Mouse (Mus musculus): ENCODE data around the gene Serpine1.

Serpine1 gene

DNA sequence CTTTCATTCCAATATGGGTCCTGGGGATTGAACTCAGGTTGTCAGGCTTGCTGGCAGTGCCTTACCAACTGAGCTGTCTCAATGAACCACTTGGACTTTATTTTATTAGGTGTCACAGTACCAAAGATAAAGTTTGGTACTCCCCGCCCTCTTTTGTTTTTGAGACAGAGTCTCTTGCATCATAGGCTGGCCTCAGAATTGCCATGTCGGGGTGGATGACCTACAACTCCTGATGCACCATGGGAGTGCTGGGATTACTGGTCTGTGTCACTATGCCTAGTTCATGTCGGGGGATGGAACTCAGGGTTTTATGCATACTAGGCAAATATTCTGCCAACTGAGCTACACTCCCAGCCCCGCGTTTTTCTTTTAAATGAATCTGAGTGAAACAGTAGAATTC lies 17.2 kb downstream of the Serpine1 start:
- in situ Hi-C loops (cut with MboI, MseI): no loop called here

- in situ Hi-C loops (cut with MboI, MseI): no loop called here
These were observed 17.8 kb downstream of the Serpine1 start for GRCm38 (mm10) chr5:137054299-137054698.

DNA sequence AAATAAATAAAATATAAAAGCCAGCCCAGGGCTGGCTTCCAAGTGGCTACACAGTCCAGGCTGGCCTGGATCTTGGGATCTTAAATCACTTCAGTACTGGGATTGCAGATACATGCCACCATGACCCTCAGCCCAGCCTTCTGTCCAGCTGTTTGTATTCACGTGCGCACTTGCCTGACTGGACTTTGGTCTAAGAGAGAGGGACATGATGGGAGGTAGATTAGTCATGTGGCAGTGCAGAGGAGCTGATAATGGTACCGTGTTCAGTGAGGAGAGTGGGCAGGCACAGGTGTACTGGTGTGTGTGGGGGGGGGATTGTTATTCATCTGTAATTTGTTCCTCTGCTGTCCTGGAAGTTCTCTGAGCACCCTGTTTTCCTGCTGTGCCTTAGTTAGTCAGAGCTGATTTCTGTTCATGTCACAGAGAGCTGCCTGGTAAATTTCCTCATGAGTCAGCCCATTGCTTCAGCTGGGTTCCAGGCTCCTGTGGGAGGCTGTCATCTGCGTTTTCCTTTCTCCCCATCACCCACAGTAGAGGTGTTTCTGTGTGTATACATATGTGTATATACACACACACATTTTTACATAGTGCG lies 20.1 kb downstream of the Serpine1 start:
- in situ Hi-C loops (cut with MboI, MseI): no loop called here

- in situ Hi-C loops (cut with MboI, MseI): no loop called here
These were observed 20.9 kb downstream of the Serpine1 start for GRCm38 (mm10) chr5:137051125-137051524.

- in situ Hi-C loops (cut with MboI, MseI): loop anchor here (10.0 kb wide), 1 partner anchor 912 kb away; the partner anchor contains the start of genes Alkbh4 and Lrwd1
These were observed 25.1 kb downstream of the Serpine1 start for GRCm38 (mm10) chr5:137046991-137047390.

- in situ Hi-C loops (cut with MboI, MseI): loop anchor here (10.0 kb wide), 1 partner anchor 912 kb away; the partner anchor contains the start of genes Alkbh4 and Lrwd1
These were observed 25.7 kb downstream of the Serpine1 start for GRCm38 (mm10) chr5:137046324-137046718.

DNA sequence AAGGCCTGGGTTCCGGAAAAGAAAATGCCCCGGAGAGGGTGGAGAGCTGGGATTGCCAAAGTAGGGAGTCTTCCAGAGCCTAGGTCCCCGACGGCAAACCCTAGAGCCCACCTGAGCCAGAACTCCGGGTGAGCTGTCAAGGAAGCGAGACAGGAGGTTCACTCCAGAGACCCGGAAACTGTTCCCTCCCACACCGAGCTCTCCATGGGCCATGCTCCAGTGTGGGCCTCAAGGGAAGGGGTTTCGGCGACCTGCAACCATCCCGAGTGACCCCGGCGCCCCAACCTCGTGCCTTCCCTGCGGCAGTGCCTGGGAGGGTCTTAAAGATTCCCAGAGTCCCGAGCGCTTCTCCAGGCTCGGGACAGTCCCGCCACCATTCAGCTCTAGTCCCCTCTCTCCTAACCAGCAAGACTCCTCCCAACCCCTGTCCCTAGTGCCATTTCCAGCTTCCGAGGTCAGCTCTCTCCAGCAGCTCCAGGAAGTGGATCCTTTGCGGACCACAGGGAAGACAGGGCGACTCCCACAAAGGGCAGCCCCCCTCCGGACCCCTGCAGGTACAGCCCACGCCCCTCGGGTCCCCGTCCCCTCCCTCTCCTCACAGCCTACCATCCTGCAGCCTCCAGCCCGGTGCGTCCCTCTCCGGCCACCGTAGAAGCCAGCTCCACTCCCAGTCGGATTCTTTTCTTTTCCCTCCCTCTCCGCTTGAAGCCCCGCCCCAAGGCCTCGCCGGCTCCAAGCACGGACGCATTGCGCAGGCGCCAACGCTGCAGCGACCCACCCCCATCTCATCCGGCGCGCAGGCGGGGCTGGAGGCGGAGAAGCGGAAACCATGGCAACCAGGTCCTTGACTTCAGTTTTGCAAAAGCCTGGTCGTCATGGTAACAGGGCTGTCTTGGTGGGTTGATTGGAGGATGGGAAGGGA lies 26.4 kb downstream of the Serpine1 start, which contains the start of gene Ap1s1:
TSS of gene Ap1s1 (minus strand) at position 734 of the 922 bp plus-strand sequence.
- in situ Hi-C loops (cut with MboI, MseI): loop anchor here (10.0 kb wide), 1 partner anchor 911 kb away; the partner anchor contains the start of genes Alkbh4 and Lrwd1

GRCm38 (mm10) chr5:137043997-137044396 lies 28.1 kb downstream of the Serpine1 start:
- in situ Hi-C loops (cut with MboI, MseI): loop anchor here (10.0 kb wide), 1 partner anchor 909 kb away; the partner anchor contains the start of genes Alkbh4 and Lrwd1

- in situ Hi-C loops (cut with MboI, MseI): loop anchor here (10.0 kb wide), 1 partner anchor 907 kb away; the partner anchor contains the start of genes Alkbh4 and Lrwd1
These were observed 30.6 kb downstream of the Serpine1 start for GRCm38 (mm10) chr5:137041442-137041841.

GRCm38 (mm10) chr5:137039453-137039852 lies 32.6 kb downstream of the Serpine1 start:
- in situ Hi-C loops (cut with MboI, MseI): no loop called here

- in situ Hi-C loops (cut with MboI, MseI): no loop called here
These were observed 35.9 kb downstream of the Serpine1 start for GRCm38 (mm10) chr5:137036211-137036610.

DNA sequence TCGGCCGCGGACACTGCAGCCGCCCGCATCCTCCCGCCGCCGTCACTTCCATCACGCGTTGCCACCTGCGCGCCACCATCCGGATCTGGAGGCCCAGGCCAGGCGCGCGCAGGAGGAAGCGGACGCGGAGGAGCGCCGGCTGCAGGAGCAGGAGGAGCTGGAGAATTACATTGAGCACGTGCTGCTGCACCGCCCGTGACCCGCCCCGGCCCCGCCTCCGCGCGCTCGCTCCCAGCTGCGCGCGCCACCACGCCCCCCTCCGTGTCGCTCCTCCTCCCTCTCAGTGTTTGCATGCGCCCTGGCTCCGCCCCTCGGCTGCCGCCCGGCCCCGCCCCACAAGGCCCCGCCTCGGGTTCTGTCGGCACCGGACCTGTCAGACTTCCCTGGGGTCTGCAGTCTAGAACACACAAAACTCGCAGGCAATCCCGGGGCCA lies 39.4 kb downstream of the Serpine1 start:
- in situ Hi-C loops (cut with MboI, MseI): loop anchor here (5.0 kb wide), 1 partner anchor 255 kb away; the partner anchor contains the start of gene Ache

GRCm38 (mm10) chr5:137032033-137032421 lies 40.0 kb downstream of the Serpine1 start:
- in situ Hi-C loops (cut with MboI, MseI): loop anchor here (5.0 kb wide), 1 partner anchor 255 kb away; the partner anchor contains the start of gene Ache

- in situ Hi-C loops (cut with MboI, MseI): loop anchor here (5.0 kb wide), 1 partner anchor 256 kb away; the partner anchor contains the start of gene Ache
These were observed 40.7 kb downstream of the Serpine1 start for GRCm38 (mm10) chr5:137031076-137032032.

GRCm38 (mm10) chr5:137030416-137030810 lies 41.7 kb downstream of the Serpine1 start:
- in situ Hi-C loops (cut with MboI, MseI): loop anchor here (5.0 kb wide), 1 partner anchor 257 kb away; the partner anchor contains the start of gene Ache

DNA sequence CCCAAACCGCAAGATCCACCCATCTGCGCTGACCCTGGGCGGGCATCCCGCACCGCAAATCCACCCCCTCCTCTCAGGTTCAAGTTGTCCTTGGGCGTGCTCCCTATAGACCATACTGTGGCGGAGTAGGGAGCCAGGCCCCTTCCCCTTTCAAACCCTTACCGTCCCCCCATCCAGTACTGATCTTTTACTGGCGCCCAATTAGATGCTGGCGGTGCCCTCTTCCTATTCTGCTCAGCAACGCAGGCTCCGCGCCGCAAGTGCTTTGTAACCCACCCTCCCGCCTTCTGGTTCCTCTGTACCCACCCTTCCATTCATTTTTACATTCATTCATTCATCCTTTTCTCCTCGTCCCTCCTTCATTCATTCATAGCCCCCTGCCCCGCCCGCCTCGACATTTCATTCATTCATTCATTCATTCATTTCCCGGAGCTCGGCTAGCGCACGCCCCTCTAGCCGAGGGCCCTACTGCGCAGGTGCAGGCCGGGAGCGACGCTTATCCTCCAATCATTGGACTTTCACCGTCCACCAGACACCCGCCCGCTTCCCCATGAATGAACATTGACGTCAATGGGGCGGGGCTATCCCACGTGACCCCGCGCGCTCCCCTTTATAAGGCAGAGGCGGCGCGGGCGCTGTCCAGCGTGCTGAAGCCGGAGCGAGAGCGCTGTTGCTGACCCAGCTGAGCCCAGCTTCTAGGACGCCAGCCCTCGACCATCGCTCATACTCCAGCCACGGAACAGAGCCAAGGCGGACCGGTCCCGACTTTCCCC lies 42.2 kb downstream of the Serpine1 start:
- in situ Hi-C loops (cut with MboI, MseI): loop anchor here (5.0 kb wide), 2 partner anchors 77 to 257 kb away; partner anchors contain the start of gene Ache

DNA sequence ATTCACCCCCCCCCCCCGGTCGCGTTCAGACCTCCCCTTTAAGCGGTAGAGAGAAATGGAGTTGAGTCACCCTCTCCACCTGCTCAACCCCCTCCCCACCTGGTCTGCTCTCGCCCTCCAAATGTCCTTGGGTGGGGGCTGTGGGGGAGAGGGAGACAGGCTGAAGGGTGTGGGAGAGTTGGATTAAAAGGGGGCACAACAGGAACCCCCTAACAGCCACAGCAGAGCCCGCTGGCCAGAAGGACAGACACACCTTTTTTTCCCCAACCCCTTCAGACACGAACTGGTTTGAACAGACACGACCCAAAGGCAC lies 42.8 kb downstream of the Serpine1 start:
- in situ Hi-C loops (cut with MboI, MseI): loop anchor here (5.0 kb wide), 1 partner anchor 78 kb away; no protein-coding TSS in a partner anchor

GRCm38 (mm10) chr5:137028561-137029272 lies 43.4 kb downstream of the Serpine1 start:
- in situ Hi-C loops (cut with MboI, MseI): loop anchor here (5.0 kb wide), 1 partner anchor 79 kb away; no protein-coding TSS in a partner anchor

- in situ Hi-C loops (cut with MboI, MseI): loop anchor here (5.0 kb wide), 1 partner anchor 81 kb away; no protein-coding TSS in a partner anchor
These were observed 46.0 kb downstream of the Serpine1 start, which contains the start of gene Vgf for GRCm38 (mm10) chr5:137026092-137026491. Vgf (plus strand) TSS chr5:137026392.
